Mouse (Mus musculus) MN1 (cell line): ENCODE data around the gene Dcp1b.

ENCODE experiments used
- DNase-seq: peaks from one replicate; pipeline ENCODE4 v3.0.0-alpha.2; 2016; ENCODE audit warnings: low spot score

The Dcp1b gene

GRCm38 (mm10) chr6:119235441-119235840 is 60.4 kb downstream of the Dcp1b start:
- DNase-seq, result no peak

GRCm38 (mm10) chr6:119236241-119236640 is 61.2 kb downstream of the Dcp1b start, which contains the start of gene Cacna2d4:
Gene Cacna2d4 (plus strand): TSS chr6:119236526.
- DNase-seq, result no peak

GRCm38 (mm10) chr6:119237427-119237989 is 62.5 kb downstream of the Dcp1b start:
- DNase-seq, result peak; percentile 79

- DNase-seq, result no peak
These were observed 64.4 kb downstream of the Dcp1b start for GRCm38 (mm10) chr6:119239341-119240005.

- DNase-seq, result no peak
These were observed 65.2 kb downstream of the Dcp1b start for GRCm38 (mm10) chr6:119240256-119240655.

GRCm38 (mm10) chr6:119240871-119241705 is 66.0 kb downstream of the Dcp1b start:
- DNase-seq, result peak; percentile 29

GRCm38 (mm10) chr6:119246082-119246481 is 71.0 kb downstream of the Dcp1b start:
- DNase-seq, result no peak

GRCm38 (mm10) chr6:119248578-119248977 is 73.5 kb downstream of the Dcp1b start:
- DNase-seq, result no peak

GRCm38 (mm10) chr6:119249726-119250125 is 74.7 kb downstream of the Dcp1b start:
- no peak for DNase-seq

GRCm38 (mm10) chr6:119251704-119252103 is 76.7 kb downstream of the Dcp1b start:
- no peak for DNase-seq
